Mouse (Mus musculus) midbrain, embryonic 12.5 days (tissue): Measurements from ENCODE around the gene Rrad. TPM values are rescaled to one million over a fixed set of nuclear protein-coding genes. Genes with fewer than 3 reads are reported as not detected.
A peak's percentile ranks its signal among the peaks of the same experiment; 100 is the strongest.

ENCODE experiments used
- ATAC-seq: fragments of 200-750 bp; cut with Nextera tagmentation; 2 replicates; pipeline ENCODE4 v1.8.0; 2017; ENCODE audit warnings: low read depth, moderate TSS enrichment, moderate library complexity; ENCODE audit not compliant: low FRiP score
- H3K27ac ChIP-seq: fragments of 300-500 bp; sonication (generic); replicated peaks from 2 replicates; pipeline ENCODE4 v1.5.1; 2016; ENCODE audit warnings: mild to moderate bottlenecking
- H3K27me3 ChIP-seq: fragments of 300-500 bp; sonication (generic); 2 replicates; pipeline ENCODE4 v1.6.1; 2016; ENCODE audit warnings: mild to moderate bottlenecking
- H3K36me3 ChIP-seq: fragments of 300-500 bp; sonication (generic); 2 replicates; pipeline ENCODE4 v1.6.1; 2016
- H3K4me1 ChIP-seq: fragments of 300-500 bp; sonication (generic); 2 replicates; pipeline ENCODE4 v1.6.1; 2016
- H3K4me2 ChIP-seq: fragments of 300-500 bp; sonication (generic); replicated peaks from 2 replicates; pipeline ENCODE4 v1.6.1; 2016; ENCODE audit warnings: mild to moderate bottlenecking, moderate library complexity
- H3K4me3 ChIP-seq: fragments of 300-500 bp; sonication (generic); 2 replicates; pipeline ENCODE4 v1.5.1; 2016; ENCODE audit warnings: mild to moderate bottlenecking
- H3K9ac ChIP-seq: fragments of 300-500 bp; sonication (generic); replicated peaks from 2 replicates; pipeline ENCODE4 v1.6.1; 2016; ENCODE audit warnings: mild to moderate bottlenecking, moderate library complexity
- H3K9me3 ChIP-seq: fragments of 300-500 bp; sonication (generic); 2 replicates; pipeline ENCODE4 v1.6.1; 2016; ENCODE audit warnings: mild to moderate bottlenecking
- WGBS: fragments of 180-500 bp; shearing (Covaris S2); methylation state at CpG from one replicate; pipeline ENCODE4 v1.1.7; 2016; 5-methylcytosine and 5-hydroxymethylcytosine counted together
- polyA plus RNA-seq: library from polyadenylated mRNA; unstranded; fragments of >200 nt; fragmentation: Nextera tagmentation; extraction: Ambion mirVana; gene quantifications from 2 replicates; pipeline ENCODE4 v1.2.1, GENCODE M21; 2016

The Rrad gene
- polyA plus RNA-seq, 1 experiment from 2014 or later = 2.8 TPM

DNA sequence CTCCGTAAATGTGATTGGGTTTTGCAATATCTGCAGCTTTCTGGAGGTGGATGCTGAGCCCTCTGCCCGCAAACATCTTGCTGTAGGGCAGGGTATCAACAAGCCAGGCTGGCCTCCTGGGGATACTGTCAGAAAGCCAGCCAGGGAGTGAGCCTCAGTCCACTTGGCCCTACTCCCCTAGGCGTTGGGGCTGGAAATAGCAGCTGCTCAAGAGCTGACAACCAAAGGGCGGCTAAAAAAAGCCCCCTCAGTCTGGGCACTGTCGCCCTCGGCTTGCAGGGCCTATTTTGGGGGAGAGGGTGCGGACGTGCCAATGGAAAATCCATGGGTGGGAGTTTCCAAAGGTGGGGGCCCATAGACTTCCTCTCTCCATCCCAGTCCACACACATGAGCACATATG, 21.9 kb downstream of the Rrad start:
- Histone ChIP-seq H3K9me3 (no peaks in the 10 kb centered on the region), H3K9ac (no peak overlapping the region), H3K4me1 (no peaks in the 10 kb centered on the region), H3K4me2 (no peak overlapping the region), H3K4me3 (no peak overlapping the region), H3K27ac (no peak overlapping the region), H3K27me3 (no peaks in the 10 kb centered on the region), H3K36me3 (no peaks in the 10 kb centered on the region)
- 78% methylated on average over 8 of the region's 8 CpGs for WGBS
- ATAC-seq = no peak

DNA sequence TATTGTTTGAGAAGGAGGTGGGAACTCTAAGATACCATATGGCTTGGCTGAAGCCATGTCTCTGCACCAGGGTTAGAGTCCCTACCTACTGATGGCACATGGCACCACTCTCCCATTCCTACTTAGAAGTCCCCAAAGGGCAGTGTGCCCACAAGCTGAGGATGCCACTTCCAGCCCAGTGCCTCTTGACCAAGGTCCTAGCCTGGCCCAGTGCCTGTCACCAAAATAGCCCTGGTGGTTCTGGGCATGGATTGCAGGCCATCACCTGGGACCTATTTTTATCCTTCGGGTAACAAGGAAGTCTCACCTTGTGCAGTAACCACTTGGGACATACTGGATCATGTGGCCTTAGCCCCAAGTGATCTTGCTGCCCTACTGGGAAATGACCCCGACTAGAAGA, 23.2 kb downstream of the Rrad start:
- H3K9ac ChIP-seq = no peak overlapping the region
- H3K36me3 ChIP-seq = no peaks in the 10 kb centered on the region
- no peaks in the 10 kb centered on the region for H3K9me3 ChIP-seq
- ATAC-seq = no peak
- no peaks in the 10 kb centered on the region for H3K27me3 ChIP-seq
- no peaks in the 10 kb centered on the region for H3K4me1 ChIP-seq
- WGBS = 73% methylated on average over 2 of the region's 2 CpGs
- no peak overlapping the region for H3K4me3 ChIP-seq
- H3K4me2 ChIP-seq = no peak overlapping the region
- no peak overlapping the region for H3K27ac ChIP-seq

DNA sequence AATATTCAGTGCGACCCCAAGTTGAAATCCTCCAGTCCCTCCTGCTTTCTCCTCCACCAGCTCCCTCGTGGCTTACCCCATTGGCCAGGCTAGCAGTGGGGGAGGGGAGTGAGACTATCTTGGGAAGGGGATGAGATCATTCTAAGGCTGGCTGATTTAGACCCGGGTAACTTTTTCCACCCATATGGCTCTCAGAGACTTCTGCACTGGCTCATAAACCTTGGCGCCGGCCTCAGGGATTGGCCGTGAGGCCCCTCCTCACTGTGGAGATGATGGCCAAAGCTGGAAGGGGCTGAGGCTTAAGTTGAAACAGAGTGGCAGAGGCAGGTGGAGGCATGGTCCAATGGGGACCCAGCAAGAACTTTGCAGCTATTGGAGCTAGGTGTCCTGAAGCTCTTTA, 24.8 kb downstream of the Rrad start:
- no peak for ATAC-seq
- peaks cover 6% of the 10 kb centered on the region; the same call in 1 of the 2 replicates for H3K4me1 ChIP-seq
- H3K4me2 ChIP-seq = no peak overlapping the region
- 57% methylated on average over 6 of the region's 6 CpGs for WGBS
- H3K36me3 ChIP-seq = no peaks in the 10 kb centered on the region
- peaks cover 11% of the 10 kb centered on the region for H3K27me3 ChIP-seq
- no peaks in the 10 kb centered on the region for H3K9me3 ChIP-seq
- no peak overlapping the region for H3K9ac ChIP-seq
- H3K27ac ChIP-seq = no peak overlapping the region
- H3K4me3 ChIP-seq = no peak overlapping the region

DNA sequence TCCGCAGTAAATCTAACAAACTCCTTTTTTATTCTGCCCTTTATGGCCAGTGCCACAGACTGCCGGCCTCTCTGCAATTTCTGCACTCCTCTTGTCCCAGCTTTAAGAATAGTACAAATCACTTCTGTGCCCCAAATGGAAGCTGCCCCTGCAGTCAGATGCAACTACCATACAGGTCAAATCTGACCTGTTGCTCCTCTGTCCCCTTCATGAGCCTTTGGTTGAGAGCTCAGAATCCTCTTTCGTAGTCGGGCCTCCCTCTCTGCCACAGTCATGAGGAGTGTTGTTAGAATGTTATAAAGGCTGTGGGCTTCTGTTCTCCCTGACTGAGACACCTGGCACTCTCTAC, 27.9 kb downstream of the Rrad start:
- H3K27ac ChIP-seq = no peak overlapping the region
- ATAC-seq = no peak

DNA sequence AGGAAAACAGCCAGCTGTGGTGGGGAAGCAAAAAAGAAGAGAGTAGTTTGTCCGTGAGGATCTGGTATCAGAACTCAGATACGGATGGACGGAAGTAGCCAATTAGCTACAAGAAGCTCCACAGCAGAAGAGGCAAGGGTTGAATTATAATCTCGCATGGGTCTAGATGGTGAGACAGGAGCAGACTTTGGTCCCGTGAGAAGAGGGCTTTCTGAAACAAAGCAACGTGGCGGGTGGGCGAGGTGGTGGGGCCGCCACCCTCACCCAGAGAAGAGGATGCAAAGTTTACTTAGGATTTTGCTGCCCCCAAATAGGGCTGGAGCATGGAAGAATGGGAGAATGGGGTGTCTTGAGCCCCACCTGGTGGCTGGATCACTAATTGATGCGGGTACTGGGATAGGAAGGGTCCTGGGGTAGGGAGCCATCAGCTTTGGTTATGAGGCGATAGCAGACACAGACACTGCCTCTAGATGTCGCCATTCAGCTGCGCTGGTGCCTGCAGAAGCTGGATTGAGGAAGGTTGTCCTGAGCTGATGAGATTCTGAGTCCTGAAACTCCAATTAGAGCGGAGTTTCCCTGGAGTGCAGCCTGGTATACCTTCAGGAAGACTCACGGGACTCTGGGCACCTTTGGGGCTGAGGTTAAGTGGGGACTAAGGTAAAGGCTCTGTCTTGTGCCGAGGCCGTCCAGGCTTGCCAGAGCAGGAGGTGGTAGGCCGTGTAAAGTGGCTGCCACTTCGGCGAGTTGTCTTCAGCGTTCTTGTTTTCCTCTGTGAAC, 28.5 kb downstream of the Rrad start:
- Histone ChIP-seq H3K4me2 (peak overlapping the region; percentile 45), H3K4me3 (peak overlapping the region; percentile 16), H3K36me3 (no peaks in the 10 kb centered on the region), H3K4me1 (peaks cover 6% of the 10 kb centered on the region; the same call in 1 of the 2 replicates), H3K9ac (no peak overlapping the region; the same call in 1 of the 2 replicates), H3K27ac (no peak overlapping the region), H3K9me3 (no peaks in the 10 kb centered on the region), H3K27me3 (peaks cover 17% of the 10 kb centered on the region)
- 20% methylated on average over 21 of the region's 21 CpGs for WGBS
- ATAC-seq = peak; percentile 92

More for the DNA sequence above, 27.9 kb downstream of the Rrad start:
- no peak overlapping the region for H3K9ac ChIP-seq
- peaks cover 17% of the 10 kb centered on the region for H3K27me3 ChIP-seq
- no peaks in the 10 kb centered on the region for H3K9me3 ChIP-seq
- no peaks in the 10 kb centered on the region for H3K36me3 ChIP-seq
- H3K4me2 ChIP-seq = no peak overlapping the region
- WGBS = 77% methylated on average over 4 of the region's 4 CpGs
- no peak overlapping the region for H3K4me3 ChIP-seq
- H3K4me1 ChIP-seq = peaks cover 6% of the 10 kb centered on the region; the same call in 1 of the 2 replicates

DNA sequence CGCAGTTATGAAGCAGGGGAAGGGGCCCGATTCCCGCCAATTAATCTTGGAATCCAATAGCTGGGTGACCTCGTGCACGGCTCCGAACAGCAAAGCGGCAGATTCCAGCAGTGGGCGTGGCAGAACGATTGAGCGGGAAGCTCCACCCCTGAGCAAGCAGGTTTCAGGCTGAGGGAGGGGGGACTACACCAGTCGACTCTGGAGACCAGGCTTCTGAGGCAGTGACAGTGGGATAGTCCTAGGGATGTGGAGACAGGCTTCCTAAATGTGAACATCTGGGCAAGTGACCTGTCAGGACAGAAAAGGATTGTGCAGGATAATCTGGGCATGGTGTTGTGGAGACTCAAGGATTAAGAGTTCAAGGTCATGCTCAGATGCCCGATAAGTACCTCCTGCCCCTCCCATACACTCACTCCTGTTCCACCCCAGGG, 29.2 kb downstream of the Rrad start:
- Histone ChIP-seq H3K4me3 (0 out of 2 replicates have a peak overlapping the region, but pooled peaks have one; percentile 13), H3K9ac (no peak overlapping the region), H3K9me3 (no peaks in the 10 kb centered on the region), H3K4me1 (peaks cover 6% of the 10 kb centered on the region; the same call in 1 of the 2 replicates), H3K36me3 (no peaks in the 10 kb centered on the region), H3K27ac (no peak overlapping the region), H3K4me2 (peak overlapping the region; percentile 45), H3K27me3 (peaks cover 17% of the 10 kb centered on the region)
- WGBS = under 1% methylated on average over 12 of the region's 12 CpGs
- ATAC-seq = peak; percentile 35; the same call in 1 of the 2 replicates

DNA sequence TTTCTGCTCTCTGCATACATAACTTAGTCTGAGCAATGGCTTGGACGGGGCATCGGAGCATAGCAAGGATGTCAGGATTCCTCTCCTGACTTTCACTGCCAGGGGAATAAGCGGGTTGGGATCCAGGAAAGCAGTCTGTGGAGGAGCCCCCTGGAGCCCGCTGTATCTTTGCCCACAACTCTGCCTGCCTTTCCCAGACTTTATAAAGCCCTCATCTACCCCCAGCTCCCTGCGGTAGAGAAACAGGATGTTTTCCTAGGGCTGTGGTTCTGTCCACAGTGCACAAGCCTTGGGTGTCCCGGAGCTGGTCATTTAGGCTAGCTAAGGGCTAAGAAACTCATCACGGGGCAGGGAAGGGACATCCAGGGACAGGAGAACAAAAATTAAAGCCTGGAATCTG, 29.7 kb downstream of the Rrad start:
- H3K9me3 ChIP-seq = no peaks in the 10 kb centered on the region
- H3K9ac ChIP-seq = no peak overlapping the region
- H3K36me3 ChIP-seq = peaks cover 4% of the 10 kb centered on the region; the same call in 1 of the 2 replicates
- no peak overlapping the region for H3K4me3 ChIP-seq
- H3K27me3 ChIP-seq = peaks cover 17% of the 10 kb centered on the region
- WGBS = 24% methylated on average over 7 of the region's 7 CpGs
- H3K4me2 ChIP-seq = peak overlapping the region; percentile 45; the same call in 1 of the 2 replicates
- H3K4me1 ChIP-seq = peaks cover 6% of the 10 kb centered on the region; the same call in 1 of the 2 replicates
- H3K27ac ChIP-seq = no peak overlapping the region
- no peak for ATAC-seq

DNA sequence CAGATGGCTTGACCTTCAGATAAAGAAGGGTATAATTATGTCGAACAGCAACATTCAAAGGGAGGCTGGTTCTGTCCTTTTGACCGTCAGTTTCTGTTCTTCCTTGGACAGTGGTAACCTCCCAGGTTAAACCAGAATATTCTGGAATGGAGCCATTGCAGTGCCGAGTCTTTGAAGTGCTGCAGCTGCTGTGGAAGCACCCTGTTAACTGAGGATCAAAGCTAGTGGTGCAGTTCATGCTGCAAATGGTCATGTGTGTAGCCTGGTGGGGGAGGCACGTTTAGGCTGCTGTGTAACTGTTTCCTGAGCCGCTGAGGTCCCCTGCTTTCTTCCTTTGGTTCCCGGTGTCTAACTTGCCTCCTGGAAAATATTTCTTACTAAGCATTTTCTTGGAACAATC, 32.6 kb downstream of the Rrad start:
- no peak overlapping the region for H3K9ac ChIP-seq
- H3K4me2 ChIP-seq = no peak overlapping the region
- H3K4me3 ChIP-seq = no peak overlapping the region
- no peak for ATAC-seq
- 74% methylated on average over 6 of the region's 6 CpGs for WGBS
- peaks cover 30% of the 10 kb centered on the region for H3K36me3 ChIP-seq
- H3K27ac ChIP-seq = no peak overlapping the region
- peaks cover 6% of the 10 kb centered on the region; the same call in 1 of the 2 replicates for H3K4me1 ChIP-seq
- peaks cover 17% of the 10 kb centered on the region for H3K27me3 ChIP-seq
- no peaks in the 10 kb centered on the region for H3K9me3 ChIP-seq

DNA sequence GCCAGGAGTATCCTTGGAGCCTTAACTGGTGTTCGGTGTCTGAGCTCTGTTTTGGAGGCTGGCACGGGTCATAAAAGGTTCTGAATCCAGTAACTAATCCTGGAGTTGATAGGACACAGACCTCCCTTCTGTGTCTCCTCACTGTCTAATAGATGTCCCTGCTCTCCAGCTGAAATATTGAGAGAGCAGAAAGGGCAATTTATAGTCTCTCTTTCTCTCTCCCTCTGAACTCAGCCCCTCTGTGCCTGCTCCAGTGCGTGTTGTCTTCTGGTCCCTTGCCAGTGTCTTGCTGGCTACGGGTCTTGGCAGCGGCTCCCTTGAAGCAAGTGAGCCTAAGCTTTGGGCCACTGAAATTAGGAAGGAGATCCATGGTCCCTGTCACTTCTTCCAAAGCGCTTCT, 33.5 kb downstream of the Rrad start:
- H3K9ac ChIP-seq = no peak overlapping the region

DNA sequence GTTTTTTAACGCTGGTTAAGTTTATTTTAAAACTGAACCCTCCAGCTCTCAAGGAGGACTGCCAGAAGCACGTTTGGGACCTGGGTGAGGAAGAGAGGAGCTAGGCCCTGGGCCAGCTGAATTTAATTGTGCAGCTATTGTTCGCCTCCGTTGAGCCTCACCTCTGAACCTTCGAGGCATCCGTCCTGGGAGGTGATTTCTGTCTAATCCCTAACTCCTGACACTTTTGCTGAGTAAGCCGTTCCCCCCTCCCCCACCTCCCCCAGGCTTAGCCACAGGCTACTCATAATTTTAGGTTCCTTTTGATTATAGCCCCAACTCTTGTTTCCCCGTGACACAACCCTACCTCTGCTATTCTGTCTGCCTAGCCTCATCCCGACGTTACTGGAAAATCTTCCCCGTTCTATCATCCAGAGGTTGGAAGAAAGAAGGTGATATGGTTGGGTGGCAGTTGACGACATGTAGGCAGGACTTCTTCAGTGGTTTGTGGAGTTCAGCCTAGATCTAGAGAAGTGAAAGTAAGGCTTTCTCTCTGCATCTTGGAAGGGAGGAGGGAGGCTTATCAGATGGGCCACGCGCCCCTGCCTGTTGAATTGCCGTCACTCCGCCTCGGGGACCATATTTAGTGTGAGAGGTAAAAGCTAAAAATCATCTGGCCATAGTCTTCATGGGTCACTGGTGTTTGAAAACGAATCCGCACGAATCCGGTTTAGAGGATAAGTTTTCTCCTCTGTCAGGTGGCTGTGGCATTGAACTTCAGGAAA, 35.2 kb downstream of the Rrad start:
- Histone ChIP-seq H3K27ac (no peak overlapping the region), H3K4me3 (no peak overlapping the region), H3K36me3 (peaks cover 31% of the 10 kb centered on the region), H3K4me2 (no peak overlapping the region), H3K27me3 (peaks cover 2% of the 10 kb centered on the region; the same call in 1 of the 2 replicates), H3K9ac (no peak overlapping the region), H3K4me1 (0 out of 2 replicates have a peak, but pooled peaks cover 8% of the 10 kb centered on the region), H3K9me3 (no peaks in the 10 kb centered on the region)
- 87% methylated on average over 21 of the region's 21 CpGs for whole genome bisulfite sequencing
- ATAC-seq = no peak

More for the DNA sequence above, 33.5 kb downstream of the Rrad start:
- peaks cover 17% of the 10 kb centered on the region for H3K27me3 ChIP-seq
- 91% methylated on average over 6 of the region's 6 CpGs for WGBS
- H3K4me2 ChIP-seq = no peak overlapping the region
- H3K4me3 ChIP-seq = no peak overlapping the region
- H3K27ac ChIP-seq = no peak overlapping the region
- H3K9me3 ChIP-seq = no peaks in the 10 kb centered on the region
- H3K36me3 ChIP-seq = peaks cover 31% of the 10 kb centered on the region
- ATAC-seq = no peak
- peaks cover 6% of the 10 kb centered on the region; the same call in 1 of the 2 replicates for H3K4me1 ChIP-seq

DNA sequence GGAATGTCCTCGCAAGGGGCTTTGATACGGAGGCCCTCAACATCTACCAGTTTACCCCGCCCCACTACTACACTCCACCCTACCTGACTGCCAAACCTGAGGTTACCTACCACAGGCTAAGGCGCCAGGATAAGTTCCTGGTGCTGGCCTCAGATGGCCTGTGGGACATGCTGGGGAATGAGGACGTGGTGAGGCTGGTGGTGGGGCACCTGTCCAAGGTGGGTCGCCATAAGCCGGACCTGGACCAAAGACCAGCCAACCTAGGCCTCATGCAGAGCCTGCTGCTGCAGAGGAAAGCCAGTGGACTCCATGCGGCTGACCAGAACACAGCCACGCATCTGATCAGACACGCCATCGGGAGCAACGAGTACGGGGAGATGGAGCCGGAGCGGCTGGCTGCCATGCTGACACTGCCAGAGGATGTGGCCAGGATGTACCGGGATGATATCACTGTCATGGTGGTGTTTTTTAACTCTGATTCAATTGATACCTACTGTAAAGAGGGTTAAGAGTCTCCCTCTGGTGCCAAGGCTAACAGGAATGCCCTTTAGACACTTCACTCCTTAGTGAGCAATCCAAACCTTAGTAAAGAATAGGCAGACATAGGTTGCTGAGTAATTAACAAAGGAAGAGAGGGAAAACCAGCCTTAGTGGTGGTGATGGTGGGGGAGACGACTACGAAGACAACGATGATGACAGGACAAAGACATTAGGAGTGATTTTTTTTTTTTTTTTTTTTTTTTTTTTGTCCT, 36.3 kb downstream of the Rrad start:
- no peak overlapping the region for H3K4me2 ChIP-seq
- H3K36me3 ChIP-seq = peaks cover 31% of the 10 kb centered on the region
- H3K9me3 ChIP-seq = no peaks in the 10 kb centered on the region
- H3K27ac ChIP-seq = no peak overlapping the region
- 92% methylated on average over 19 of the region's 19 CpGs for WGBS
- H3K4me1 ChIP-seq = peaks cover 11% of the 10 kb centered on the region; the same call in 1 of the 2 replicates
- H3K27me3 ChIP-seq = no peaks in the 10 kb centered on the region
- no peak for ATAC-seq
- H3K9ac ChIP-seq = no peak overlapping the region
- H3K4me3 ChIP-seq = no peak overlapping the region
